Mouse (Mus musculus) lung, adult 2 months (tissue): ENCODE data around the gene Fbxo42.

Experiments used
- CTCF ChIP-seq: fragments of 200-500 bp; IDR thresholded peaks from 2 replicates; pipeline ENCODE4 v1.5.1; 2011; ENCODE audit warnings: mild to moderate bottlenecking, low read length, control low read depth; ENCODE audit not compliant: insufficient read depth
- POLR2A ChIP-seq: fragments of 200-500 bp; IDR thresholded peaks from 2 replicates; pipeline ENCODE4 v1.6.1; 2011; ENCODE audit warnings: low read depth, mild to moderate bottlenecking, control low read depth, low read length, borderline replicate concordance; ENCODE audit errors: extremely low read depth

DNA sequence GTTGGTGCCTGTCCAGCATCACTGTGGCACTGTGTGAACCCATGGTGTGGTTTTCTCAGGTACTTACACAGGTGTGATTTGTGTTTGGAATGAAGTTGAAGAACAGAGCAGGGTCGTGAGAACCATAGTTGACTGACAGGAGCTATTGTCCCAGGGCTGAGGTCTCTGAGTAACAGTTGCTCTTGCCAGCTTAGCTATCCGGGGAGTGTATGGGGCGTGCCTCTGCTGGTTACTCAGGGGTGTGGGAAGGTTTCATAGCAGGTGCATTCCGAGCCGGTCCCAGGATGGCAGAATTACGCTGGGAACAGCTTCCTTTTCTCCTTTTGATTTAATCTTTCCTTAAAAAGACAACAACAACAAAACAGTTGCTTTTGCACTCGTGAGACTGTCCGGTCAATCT lies 33.1 kb downstream of the Fbxo42 start:
- no peak for TF ChIP-seq CTCF
- no peak for TF ChIP-seq POLR2A
